Mouse (Mus musculus): ENCODE data around the gene Ugt1a10.

GRCm38 (mm10) chr1:88008211-88008697 is 46.9 kb upstream of the Ugt1a10 start, which contains the start of gene Usp40:
- TF ChIP-seq CTCF (IDR thresholded peaks at IDR 0.05; ENCODE audit: insufficient read depth, low read depth, low read length) (no peak), POLR2A (IDR thresholded peaks at IDR 0.05; ENCODE audit: insufficient read depth, low read depth, low read length) (no peak)

Data from olfactory bulb, adult 2 months (tissue).